Mouse (Mus musculus) megakaryocyte, embryonic 14.5 days (primary cell): ENCODE measurements around the gene Psap.

Source experiments
- FLI1 ChIP-seq: IDR thresholded peaks from 2 replicates; pipeline ENCODE4 v1.6.1; 2012; ENCODE audit warnings: low read length, inconsistent platforms, mixed read lengths
- GATA1 ChIP-seq: IDR thresholded peaks from 3 replicates; pipeline ENCODE4 v1.6.1; 2012; ENCODE audit warnings: mixed read lengths, low read length, inconsistent platforms, borderline replicate concordance

DNA sequence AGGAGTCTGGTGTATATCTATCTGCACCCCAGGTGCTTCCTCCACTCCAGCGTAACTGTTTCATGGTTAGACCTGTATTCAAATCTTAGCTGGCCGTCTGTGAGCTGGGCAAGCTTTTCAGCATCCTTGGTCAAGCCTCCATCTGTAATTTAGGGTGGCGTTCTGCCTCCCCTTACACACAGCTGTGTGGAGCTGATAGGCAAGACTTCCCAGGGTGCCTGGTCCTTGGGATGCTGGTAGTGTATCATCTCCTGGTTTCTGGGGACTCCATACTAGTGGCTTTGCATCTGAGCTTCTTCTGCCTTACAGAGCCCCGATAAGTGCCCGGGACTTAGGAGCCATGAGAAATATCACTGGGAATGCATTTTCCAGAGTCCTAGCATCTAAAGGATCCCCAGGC is 72.2 kb downstream of the Psap start:
- TF ChIP-seq GATA1 (no peak), FLI1 (no peak)
